Mouse (Mus musculus) 3134 (cell line): Measurements from ENCODE around the gene Nln.

Experiments used
- DNase-seq: peaks from one replicate; pipeline ENCODE4 v3.0.0-alpha.2; 2011; ENCODE audit warnings: low spot score; ENCODE audit not compliant: insufficient read length; ENCODE audit errors: extremely low read depth

Nln gene

GRCm38 (mm10) chr13:104048835-104049234, 60.6 kb downstream of the Nln start:
- no peak for DNase-seq

- DNase-seq, result no peak
Observed at GRCm38 (mm10) chr13:104045108-104045507, 64.3 kb downstream of the Nln start.

GRCm38 (mm10) chr13:104044332-104044731, 65.1 kb downstream of the Nln start:
- DNase-seq, result no peak

GRCm38 (mm10) chr13:104042738-104043137, 66.7 kb downstream of the Nln start:
- DNase-seq, result no peak

- DNase-seq, result peak; percentile 25
Observed at GRCm38 (mm10) chr13:104041481-104041880, 67.9 kb downstream of the Nln start.

GRCm38 (mm10) chr13:104040950-104041349, 68.5 kb downstream of the Nln start:
- peak; percentile 37 for DNase-seq

GRCm38 (mm10) chr13:104039861-104040260, 69.6 kb downstream of the Nln start:
- no peak for DNase-seq

- no peak for DNase-seq
Observed at GRCm38 (mm10) chr13:104038891-104039290, 70.5 kb downstream of the Nln start.

DNA sequence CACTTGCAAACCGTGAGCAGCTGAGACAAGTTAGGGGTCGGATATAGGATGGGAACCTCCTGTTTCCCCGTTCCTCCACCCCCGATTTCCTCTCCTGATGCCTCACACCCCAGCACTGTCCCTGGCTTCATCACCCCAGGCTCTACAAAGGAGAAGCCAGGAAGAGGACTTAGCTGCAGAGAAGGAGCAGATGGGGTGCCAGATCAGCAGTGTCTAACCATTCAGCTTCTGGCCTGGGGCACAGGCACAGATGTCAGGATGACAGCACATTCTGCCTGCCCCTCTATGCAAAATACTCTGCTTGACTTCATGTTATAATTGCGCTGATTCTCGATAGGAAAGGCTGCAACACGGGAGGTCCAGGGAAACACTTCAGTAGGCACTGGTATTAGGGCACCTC, 71.1 kb downstream of the Nln start:
- no peak for DNase-seq

- peak; percentile 76 for DNase-seq
Observed at GRCm38 (mm10) chr13:104037531-104038290, 71.7 kb downstream of the Nln start.

DNA sequence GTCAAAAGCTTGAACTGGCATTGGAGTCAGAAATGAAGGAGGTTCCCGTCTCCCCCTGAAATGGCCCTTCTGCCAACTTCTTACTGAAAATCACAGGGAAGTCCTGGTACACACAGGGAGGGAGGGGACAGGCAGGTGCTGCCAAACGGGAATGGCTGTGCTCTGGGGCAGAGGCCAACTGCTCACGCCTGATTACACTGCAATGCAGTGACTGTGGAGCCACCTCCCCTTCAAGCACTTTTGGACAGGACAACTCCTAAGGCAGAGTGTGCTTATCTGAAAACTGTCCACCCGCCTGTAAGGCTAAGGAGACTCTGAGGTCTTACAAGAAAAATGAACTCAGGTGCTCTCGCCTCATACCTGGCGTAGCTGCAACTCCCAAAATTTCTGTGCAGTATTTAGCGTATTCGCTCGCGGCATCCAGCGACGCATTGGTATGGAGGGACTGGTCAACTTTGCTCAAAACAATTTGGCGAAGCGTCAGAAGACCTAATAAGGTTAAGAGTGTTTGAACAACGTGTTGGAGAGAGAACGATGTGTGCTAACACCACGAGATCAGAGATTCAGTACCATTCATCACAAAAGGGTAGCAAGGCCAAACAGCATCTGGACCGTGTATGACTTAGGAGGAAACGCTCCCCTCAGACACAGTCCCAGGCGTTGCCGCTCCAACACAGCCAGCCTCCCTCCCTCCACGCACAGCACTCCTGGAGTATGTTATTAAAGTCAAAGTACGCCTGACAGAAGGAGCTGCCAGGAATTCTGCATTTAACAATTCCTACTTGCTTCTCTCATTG, 72.7 kb downstream of the Nln start:
- DNase-seq, result peak; percentile 73

DNA sequence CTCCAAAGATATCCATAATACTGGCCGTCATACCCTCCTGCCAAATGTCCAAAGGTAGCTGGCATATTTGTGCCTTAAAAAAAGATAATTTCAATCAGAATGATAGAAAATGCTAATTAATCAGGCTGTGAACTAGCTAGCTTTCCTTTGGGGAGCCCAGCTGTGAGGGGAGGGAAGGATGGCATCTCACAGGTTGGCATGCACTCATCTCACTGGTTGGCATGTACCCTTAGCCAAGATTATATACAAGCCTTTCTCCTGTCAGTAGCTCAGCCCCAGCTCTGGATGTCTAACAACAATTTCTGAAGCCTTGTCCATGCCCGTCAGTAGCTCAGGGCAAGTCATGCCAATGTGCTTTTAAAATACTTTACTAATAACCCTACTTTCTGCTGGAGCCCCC, 73.8 kb downstream of the Nln start:
- no peak for DNase-seq

DNA sequence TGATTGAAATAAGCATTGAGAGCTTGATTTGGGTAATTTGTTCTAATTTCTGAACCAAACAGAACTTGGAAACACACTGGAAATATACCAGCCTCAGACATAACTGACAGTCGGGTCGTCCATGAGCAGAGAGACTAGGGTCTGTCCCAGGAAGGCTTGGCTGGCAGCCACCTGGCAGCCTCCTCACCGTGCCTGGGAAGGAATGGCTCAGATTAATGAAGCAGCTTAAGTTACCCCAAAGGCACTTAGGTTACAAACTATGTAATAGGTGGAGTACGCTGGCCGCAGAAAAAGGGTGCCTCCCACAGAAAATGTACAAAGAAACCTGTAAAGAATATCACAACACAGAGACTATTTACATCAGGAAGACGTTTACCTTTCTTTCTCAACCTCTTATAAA, 74.6 kb downstream of the Nln start:
- DNase-seq, result no peak

GRCm38 (mm10) chr13:104032620-104033133, 76.7 kb downstream of the Nln start:
- DNase-seq, result no peak

- no peak for DNase-seq
Observed at GRCm38 (mm10) chr13:104031821-104032331, 77.5 kb downstream of the Nln start.

DNA sequence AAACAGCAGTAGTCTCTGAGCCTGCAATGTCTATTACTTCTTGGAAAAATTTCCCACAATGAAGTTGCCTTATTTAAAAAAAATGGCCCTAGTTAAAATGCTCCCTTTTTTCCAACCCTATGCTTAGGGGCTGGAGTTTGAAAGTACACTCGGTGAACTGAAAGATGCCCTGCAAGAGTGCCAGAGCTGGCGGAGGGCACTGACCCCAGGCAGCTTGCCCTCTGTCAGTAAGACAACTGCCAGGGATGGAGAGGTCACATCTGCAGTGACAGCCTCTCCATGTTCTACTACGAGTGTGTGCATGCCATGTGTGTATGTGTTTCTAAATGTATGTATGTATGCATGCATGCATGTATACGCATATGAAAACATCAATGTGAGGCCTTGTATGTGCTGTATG, 78.5 kb downstream of the Nln start:
- no peak for DNase-seq

DNA sequence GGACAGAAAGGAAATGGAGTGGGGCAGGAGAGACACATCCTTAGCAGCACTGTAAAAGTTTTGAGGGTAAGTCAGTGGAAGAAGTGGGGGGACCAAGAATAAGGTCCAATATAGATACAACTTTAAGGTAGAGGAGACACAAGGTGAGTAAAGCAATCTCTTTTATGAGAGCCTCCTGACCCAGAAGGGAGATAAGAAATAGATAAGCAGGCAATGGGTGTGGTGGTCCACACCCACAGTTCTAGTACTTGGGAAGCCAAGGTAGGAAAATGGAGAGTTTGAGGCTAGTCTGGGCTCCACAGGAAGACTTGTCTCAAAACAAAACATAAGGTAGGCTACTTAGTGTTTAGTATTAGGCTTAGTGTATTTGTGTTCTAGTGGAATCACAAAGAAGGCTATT, 79.9 kb downstream of the Nln start:
- no peak for DNase-seq

DNA sequence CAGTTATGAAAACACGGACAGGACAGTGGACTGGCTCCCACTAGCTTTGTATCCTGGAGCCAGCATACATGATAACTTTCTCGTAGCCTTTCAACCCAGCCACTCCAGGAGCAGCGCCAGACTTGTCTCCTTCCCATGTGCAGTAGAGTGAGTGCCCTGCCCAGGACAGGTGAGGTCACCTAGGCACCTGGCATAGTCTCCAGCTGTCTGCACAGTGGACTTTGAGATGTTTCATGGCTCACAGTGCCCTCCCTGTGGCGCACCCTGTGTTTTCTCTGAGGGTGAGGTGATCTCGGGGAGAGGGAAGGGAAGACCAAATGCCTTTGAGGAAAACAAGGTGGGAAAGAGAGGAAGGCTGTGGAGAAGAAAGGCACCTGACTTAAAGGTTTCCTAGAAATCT, 80.3 kb downstream of the Nln start:
- DNase-seq, result no peak

- DNase-seq, result no peak
Observed at GRCm38 (mm10) chr13:104026525-104026924, 82.9 kb downstream of the Nln start.

GRCm38 (mm10) chr13:104025710-104025995, 83.8 kb downstream of the Nln start:
- DNase-seq, result no peak

- DNase-seq, result peak; percentile 67
Observed at GRCm38 (mm10) chr13:104024856-104025709, 84.3 kb downstream of the Nln start.
